Mouse (Mus musculus): ENCODE results near the gene Dtx3.

The Dtx3 gene

GRCm38 (mm10) chr10:127187371-127188078 is 8.0 kb downstream of the Dtx3 start:
- DNase-seq (ENCODE audit: extremely low spot score, low read depth, low spot score) = no peak

GRCm38 (mm10) chr10:127186451-127186850 is 9.1 kb downstream of the Dtx3 start:
- DNase-seq (ENCODE audit: extremely low spot score, low read depth, low spot score) = no peak

DNA sequence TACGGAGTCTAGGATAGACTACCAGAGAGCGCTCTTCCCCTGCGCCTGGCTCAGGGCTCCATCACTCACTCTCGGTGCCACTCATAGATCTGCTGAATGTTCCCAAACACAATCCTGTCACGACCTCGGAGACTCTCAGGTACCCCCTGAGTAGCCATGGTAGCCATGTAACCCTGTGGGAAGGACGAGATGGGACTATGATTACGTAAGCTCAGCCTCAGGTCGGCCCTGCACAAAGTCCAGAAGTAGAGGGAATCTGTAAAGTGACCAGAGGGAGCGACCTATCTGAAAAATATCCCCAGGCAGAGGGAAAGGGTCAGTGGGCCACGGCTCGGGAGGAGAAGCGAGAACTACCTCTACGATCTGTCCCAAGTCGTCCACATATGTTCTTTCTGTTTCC is 10.0 kb downstream of the Dtx3 start:
- DNase-seq (ENCODE audit: extremely low spot score, low read depth, low spot score) = no peak

DNA sequence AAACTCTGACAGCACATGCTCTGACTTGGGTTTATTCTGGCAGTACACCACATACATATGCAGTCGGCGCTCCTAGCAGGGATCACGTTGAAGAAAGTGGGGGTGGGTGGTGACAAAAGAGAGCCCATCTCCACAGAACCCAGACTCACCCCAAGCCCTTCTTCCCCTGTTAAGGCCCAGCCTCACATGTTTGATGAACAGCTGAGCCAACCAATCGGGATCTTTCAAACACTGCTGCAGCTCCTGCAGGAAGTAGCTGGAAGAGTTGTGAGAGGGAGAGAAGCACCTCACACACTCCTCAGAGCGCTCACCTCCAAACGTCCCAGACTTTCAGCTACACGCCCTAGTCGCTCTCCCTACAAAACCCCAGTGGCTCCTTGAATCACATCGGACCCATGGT is 10.4 kb downstream of the Dtx3 start:
- no peak for DNase-seq (ENCODE audit: extremely low spot score, low read depth, low spot score)

DNA sequence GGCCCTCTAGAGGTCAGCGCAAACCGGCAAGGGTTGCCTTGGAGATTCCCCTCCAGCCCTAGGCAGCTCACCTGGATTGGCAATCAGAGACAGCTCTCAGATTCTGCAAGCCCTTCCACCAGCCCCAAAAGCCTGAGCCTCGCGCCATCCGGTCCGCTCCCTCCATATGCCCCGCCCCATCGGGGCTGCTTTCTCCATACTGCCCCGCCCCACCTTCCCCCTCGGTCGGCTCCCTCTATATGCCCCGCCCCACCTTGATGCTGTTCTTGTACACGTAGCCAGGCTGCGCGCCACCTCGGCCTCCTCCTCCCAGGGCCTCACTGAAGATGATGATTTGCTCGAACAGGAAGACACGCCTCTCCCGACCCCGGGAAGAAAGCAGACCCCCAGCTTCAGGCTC is 11.8 kb downstream of the Dtx3 start:
- DNase-seq (ENCODE audit: extremely low spot score, low read depth, low spot score) = no peak

DNA sequence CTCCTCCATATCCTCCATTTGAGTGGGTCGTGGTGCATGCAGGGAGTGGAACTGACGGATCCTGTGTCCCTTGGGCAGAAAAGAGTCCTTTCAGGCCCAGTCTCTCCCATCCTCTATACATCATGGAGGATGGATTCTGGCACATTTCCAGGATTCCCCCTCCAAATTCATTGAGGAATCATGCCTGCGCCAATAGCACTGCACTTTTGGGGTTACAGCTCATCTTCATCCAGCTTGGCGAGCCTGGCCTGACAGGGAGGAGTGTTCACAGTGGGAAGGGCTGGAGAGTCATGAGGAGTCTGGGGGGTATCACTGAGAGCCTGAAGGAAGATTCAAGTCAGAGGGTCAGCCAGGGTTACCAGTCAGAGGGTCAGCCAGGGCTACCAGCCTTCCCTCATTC is 12.9 kb downstream of the Dtx3 start:
- DNase-seq (ENCODE audit: extremely low spot score, low read depth, low spot score) = no peak

GRCm38 (mm10) chr10:127181566-127181965 is 14.0 kb downstream of the Dtx3 start:
- no peak for DNase-seq (ENCODE audit: extremely low spot score, low read depth, low spot score)

DNA sequence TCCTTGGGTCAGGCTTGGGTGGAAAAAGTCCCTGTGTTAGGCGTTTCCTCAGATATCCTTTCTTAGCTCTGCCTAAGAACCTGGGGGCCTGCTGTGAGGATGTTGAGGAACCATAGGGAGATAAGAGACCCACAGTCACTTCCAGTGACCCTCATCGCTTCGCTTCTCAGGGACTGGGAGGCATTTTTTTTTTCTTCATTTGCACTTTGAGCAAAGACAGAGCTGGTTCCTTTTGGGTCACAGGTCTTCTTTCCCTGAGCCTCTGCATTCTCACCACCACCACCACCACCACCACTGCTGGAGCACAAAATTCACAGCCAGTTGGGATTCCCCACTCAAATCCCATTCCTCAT is 14.9 kb downstream of the Dtx3 start:
- no peak for DNase-seq (ENCODE audit: extremely low spot score, low read depth, low spot score)

DNA sequence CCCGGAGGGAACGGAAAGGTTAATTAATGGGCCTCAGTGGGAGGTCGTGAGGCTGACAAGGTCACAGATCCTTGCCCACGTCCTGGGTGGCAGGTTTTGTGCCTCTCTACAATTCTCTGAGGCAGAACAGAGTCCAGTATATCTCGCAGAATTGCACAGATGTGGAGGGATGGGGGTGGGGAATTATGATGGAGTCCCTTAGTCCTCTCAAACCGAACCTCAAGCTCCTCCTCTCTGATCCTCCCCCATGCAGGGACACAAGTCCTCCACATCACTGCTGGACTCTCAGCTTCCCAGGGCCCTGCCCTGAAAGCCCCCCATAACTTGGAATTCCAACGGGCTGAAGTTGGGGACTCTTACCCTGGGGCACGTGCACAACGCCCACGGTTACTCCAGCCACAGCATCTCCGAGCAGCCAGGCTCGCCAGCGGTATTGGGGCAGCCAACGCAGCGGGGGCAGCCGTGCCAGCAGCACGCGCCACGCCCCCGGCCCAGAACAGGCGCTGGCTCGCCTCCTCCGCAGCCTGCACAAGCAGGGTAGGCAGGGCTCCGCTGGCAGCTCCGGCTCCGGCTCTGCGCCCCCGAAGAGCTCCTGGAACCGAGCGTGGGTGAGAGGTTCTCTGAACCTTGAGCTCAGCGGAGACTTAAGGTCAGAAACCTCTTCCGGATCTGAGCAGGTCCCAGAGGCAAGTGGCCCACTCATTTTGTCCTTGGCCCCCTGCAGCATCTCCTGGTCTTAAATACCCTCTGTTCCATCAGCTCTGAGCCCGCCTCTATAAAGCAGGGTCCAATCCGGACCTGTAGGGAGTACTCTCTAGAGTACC is 15.4 kb downstream of the Dtx3 start, which contains the start of gene Slc26a10:
Gene Slc26a10, minus strand, starts transcription at position 775 of the 824 bp plus-strand sequence.
- DNase-seq (ENCODE audit: extremely low spot score, low read depth, low spot score) = no peak

DNA sequence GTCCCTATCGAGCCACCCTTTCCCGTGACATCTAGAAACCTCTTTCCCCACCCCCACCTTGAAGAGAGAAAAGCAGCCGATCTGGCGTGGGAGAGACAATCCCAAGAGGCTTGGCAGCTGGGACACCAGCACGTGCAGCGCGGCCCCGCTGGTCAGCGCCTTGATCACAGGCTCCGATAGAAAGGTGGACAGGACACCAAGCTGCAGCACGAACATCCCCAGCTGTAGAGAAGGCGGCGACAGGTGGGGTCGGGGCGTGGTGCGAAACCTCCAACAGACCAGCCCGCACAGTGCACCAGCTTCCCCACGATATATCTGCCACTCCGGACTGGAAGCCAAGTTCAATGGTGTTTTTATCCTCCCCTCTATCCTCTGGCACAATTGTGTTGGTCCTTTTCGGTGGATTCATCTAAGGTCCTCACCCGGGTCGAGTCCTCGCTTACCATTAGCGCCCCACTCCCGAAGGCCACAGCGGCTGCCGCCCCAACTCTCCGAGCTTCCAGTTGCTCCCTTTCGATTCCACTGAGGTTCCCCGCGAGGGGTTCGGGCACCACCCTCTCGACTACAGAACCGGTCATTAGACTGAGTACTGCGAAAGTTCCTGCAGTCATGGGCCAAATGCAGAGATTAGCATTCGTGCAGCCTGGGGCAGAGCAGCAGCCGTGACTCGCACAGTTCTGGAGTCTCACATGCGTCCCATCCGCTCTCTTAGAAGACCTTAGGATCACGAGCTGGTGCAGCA is 17.1 kb downstream of the Dtx3 start:
- DNase-seq (ENCODE audit: extremely low spot score, low read depth, low spot score) = no peak

GRCm38 (mm10) chr10:127177719-127178118 is 17.8 kb downstream of the Dtx3 start:
- DNase-seq (ENCODE audit: extremely low spot score, low read depth, low spot score) = peak; percentile 87

GRCm38 (mm10) chr10:127177235-127177634 is 18.3 kb downstream of the Dtx3 start:
- no peak for DNase-seq (ENCODE audit: extremely low spot score, low read depth, low spot score)

GRCm38 (mm10) chr10:127176756-127177155 is 18.8 kb downstream of the Dtx3 start:
- no peak for DNase-seq (ENCODE audit: extremely low spot score, low read depth, low spot score)

DNA sequence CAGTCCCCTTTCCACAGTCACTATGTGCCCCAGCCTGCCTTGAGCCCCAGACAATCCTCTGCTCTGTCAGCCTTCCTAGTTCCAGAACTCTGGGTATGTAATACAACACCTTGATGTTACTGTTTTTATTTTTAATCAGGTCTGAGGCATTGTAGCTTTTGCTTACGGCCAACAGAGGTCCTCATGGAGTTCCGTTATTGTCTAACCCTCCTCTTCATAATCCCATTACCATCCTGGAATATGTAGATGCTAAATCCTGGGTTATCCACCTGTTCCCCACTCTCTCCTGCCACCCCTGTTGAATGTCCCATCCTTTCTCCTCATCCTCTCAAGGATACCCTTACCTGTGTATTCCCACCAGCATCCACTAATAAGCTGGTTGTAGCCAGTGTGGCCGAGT is 19.3 kb downstream of the Dtx3 start:
- DNase-seq (ENCODE audit: extremely low spot score, low read depth, low spot score) = no peak

DNA sequence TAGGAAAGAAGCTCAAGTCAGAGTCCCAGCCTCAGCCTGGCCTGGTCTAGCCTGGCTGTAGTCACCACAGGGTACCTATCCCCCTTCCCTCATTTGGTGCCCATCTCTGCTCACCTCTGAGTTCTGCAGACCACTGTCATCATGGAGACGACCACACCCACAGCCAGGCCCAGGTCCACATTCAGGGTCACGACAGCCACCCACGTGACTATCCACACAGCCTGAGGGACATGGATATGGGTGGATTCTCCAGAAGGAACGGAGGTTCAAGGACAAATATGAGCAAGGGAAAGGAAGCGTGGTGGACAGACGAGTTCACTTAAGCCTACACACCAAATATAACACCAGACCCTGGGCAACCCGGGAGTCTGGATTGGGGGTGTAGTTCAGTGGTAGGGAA is 21.4 kb downstream of the Dtx3 start:
- no peak for DNase-seq (ENCODE audit: extremely low spot score, low read depth, low spot score)

DNA sequence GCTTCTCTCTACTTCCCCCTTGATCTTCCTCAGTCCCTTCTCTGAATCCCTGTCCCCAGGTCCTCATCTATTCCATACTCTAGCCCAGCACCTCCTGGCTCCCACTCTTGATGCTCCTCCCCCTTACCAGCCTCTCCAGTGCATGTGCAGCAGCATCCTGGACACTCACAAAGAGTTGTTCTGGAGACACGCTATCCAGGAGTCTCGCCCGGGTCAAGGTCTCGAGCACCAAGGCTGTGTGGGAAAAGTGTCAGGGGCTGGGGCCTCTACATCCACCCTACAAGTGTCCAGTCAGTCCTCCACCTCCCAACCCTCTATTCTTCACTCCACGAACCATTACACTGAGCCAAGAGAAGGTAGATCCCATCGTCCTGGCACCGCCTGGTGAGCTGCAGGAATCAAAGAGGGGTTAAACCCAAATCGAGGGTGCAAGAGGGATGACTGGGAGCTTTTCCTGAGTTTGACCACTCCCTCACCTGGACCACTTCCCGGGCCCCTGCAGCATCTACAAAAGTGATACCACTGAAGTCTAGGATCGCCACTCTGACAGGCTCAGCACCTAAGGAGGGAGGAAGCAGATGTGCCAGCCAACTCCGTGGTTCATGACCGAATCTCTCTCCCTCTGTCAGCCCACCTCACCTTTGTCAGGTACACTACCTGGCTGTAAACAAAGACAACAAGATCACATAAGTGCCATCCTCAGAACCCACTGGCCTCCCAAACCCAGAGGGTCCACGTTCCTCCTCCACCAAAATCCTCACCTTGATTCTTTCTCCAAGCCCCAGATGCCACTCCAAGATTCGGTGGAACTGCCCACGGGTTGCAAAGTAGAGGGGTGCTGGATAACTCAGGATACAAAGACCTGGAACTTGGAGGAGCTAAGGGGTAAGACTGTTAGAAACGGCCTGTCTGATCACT is 22.1 kb downstream of the Dtx3 start:
- DNase-seq (ENCODE audit: extremely low spot score, low read depth, low spot score) = no peak

- no peak for DNase-seq (ENCODE audit: extremely low spot score, low read depth, low spot score)
Measured at GRCm38 (mm10) chr10:127171631-127172200, 23.8 kb downstream of the Dtx3 start.

GRCm38 (mm10) chr10:127170837-127171272 is 24.7 kb downstream of the Dtx3 start:
- no peak for DNase-seq (ENCODE audit: extremely low spot score, low read depth, low spot score)

- DNase-seq (ENCODE audit: extremely low spot score, low read depth, low spot score) = no peak
Measured at GRCm38 (mm10) chr10:127170002-127170401, 25.5 kb downstream of the Dtx3 start.

DNA sequence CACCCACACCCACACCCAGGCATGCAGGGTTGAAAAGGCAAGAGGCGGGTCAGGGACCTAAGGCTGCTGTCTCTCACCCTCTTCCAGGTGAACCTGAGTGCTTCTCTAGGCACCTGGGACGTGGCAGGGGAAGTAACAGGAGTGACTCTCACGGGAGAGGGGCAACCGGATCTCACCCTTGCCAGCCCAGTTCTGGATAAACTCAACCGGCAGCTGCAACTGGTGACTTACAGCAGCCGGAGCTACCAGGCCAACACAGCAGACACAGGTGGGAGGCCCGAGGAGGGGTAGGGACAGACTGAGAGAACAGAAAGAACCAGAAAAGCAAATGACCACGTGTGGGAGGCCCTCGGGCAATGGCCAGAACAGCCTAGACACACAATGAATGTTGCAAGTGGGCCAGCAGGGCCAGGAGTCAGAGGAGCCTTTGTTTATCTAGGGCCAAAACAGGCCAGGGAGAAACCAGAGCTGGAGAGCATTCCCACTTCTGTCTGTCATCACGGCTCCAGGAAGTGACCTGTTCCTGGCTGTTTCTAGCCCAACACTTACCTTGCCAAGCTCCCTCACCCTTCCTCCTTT is 27.8 kb downstream of the Dtx3 start:
- DNase-seq (ENCODE audit: extremely low spot score, low read depth, low spot score) = no peak
